Mouse (Mus musculus) lung, embryonic 16.5 days (tissue): ENCODE results near the gene Cmtm6. TPM values are rescaled to one million over a fixed set of nuclear protein-coding genes. Genes with fewer than 3 reads are reported as not detected.
A peak's percentile ranks its signal among the peaks of the same experiment; 100 is the strongest.

ENCODE experiments used
- ATAC-seq: fragments of 200-750 bp; cut with Nextera tagmentation; 2 replicates; pipeline ENCODE4 v1.8.0; 2017; ENCODE audit warnings: low read depth, mild to moderate bottlenecking, moderate library complexity
- H3K27ac ChIP-seq: fragments of 300-500 bp; sonication (generic); 2 replicates; pipeline ENCODE4 v1.5.1; 2014; ENCODE audit warnings: mild to moderate bottlenecking, control low read depth, low read length
- H3K27me3 ChIP-seq: fragments of 300-500 bp; sonication (generic); 2 replicates; pipeline ENCODE4 v1.6.1; 2014; ENCODE audit warnings: low read depth, low read length, mixed read lengths; ENCODE audit not compliant: control insufficient read depth, insufficient read depth
- H3K36me3 ChIP-seq: fragments of 300-500 bp; sonication (generic); 2 replicates; pipeline ENCODE4 v1.6.1; 2014; ENCODE audit warnings: low read length; ENCODE audit not compliant: control insufficient read depth, insufficient read depth
- H3K4me1 ChIP-seq: fragments of 300-500 bp; sonication (generic); replicated peaks from 2 replicates; pipeline ENCODE4 v1.6.1; 2014; ENCODE audit warnings: low read length, mixed read lengths; ENCODE audit not compliant: control insufficient read depth, insufficient read depth
- H3K4me2 ChIP-seq: fragments of 300-500 bp; sonication (generic); 2 replicates; pipeline ENCODE4 v1.6.1; 2014; ENCODE audit warnings: low read depth, low read length, control low read depth
- H3K4me3 ChIP-seq: fragments of 300-500 bp; sonication (generic); 2 replicates; pipeline ENCODE4 v1.5.1; 2014; ENCODE audit warnings: mild to moderate bottlenecking, low read length, control low read depth
- H3K9ac ChIP-seq: fragments of 300-500 bp; sonication (generic); 2 replicates; pipeline ENCODE4 v1.6.1; 2014; ENCODE audit warnings: low read length, control low read depth
- H3K9me3 ChIP-seq: fragments of 300-500 bp; sonication (generic); 2 replicates; pipeline ENCODE4 v1.6.1; 2016; ENCODE audit warnings: low read length; ENCODE audit not compliant: control insufficient read depth
- WGBS: fragments of 180-500 bp; shearing (Covaris S2); extraction: QIAGEN DNeasy Blood & Tissue Kit; methylation state at CpG from one replicate; pipeline ENCODE4 v1.1.7; 2014; 5-methylcytosine and 5-hydroxymethylcytosine counted together
- polyA plus RNA-seq: library from polyadenylated mRNA; unstranded; fragments of >200 nt; fragmentation: Nextera tagmentation; extraction: Ambion mirVana; gene quantifications from 2 replicates; pipeline ENCODE4 v1.2.1, GENCODE M21; 2015

Cmtm6 gene
- polyA plus RNA-seq, 1 experiment from 2014 or later: 67.0 TPM

DNA sequence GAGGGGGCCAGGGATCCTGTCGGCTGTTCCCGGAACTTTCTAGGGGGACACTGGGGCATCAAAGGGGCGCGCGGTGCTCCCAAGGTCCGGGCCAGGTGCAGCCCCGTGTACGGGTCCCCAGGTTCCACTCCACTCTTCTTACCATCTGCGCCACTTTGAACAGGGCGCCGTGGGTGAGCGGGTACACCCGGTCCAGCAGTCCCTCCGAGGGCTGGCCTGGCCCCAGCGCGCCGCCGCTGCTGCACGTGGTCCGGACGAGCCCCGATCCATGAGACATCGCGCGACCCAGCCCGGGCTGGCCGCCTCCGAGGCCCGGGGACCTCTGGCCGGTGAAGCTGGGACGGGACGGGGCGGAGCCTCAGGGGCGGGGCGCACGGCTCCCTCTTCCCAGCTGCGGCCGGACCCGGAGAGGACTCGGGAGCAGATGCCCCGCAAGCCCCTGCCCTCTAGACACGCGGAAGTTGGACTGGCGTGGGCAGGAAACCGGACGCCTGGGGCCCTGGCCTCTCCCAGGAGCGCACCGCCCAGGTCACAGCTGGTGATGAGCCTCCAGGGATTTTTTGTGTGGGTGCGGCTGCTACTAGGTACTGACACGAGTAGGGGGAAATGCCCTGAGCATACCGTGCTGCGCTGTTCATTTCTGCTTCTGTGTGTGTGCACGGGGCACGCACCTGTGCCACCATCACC lies 50.8 kb downstream of the Cmtm6 start, which contains the start of gene Cmtm7:
TSS of gene Cmtm7 (minus strand) at position 331 of the 687 bp plus-strand sequence.
- Histone ChIP-seq H3K4me2 (peak within 1 kb of the TSS; percentile 87), H3K9ac (peak within 1 kb of the TSS; percentile 80), H3K27me3 (no peaks in the 10 kb centered on the region), H3K9me3 (no peaks in the 10 kb centered on the region), H3K36me3 (no peaks in the 10 kb centered on the region), H3K4me3 (peak within 1 kb of the TSS; percentile 58), H3K27ac (peak within 1 kb of the TSS; percentile 75), H3K4me1 (peaks cover 21% of the 10 kb centered on the region)
- peak; percentile 92 for ATAC-seq
- WGBS: 1% methylated on average over 54 of the region's 54 CpGs

DNA sequence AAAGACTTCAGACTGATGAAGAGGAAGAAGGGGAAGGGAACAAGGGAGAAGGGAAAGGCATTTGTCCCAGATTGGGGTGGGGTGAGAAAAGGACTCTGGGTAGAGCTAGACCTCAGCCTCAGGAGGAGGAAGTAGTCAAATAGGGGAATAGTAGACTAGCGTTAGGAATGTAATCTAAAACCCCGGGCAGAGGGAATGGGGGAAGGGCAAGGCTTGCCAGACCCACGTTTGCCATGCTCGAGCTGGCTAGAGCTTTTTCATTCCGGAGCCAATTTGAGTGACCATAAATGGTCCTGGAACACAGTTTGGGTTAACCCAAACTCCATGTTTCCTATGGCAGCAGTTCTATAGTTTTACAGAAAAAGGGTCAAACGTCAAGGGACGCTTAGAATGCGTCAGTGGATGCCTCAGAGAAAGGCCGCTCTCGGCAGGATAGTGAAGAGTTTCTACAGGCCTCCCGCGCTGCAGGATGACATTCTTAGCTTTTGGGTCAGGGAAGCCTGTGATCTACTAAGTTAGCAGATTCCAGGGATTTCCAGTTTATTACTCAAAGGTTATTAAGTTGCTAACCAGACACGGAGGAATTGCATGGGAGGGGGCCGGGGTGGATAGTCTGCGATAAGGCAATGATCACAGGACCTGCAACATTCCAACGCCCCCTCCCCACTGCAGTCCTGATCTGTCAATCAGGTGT lies 54.7 kb downstream of the Cmtm6 start:
- no peak overlapping the region for H3K4me2 ChIP-seq
- whole genome bisulfite sequencing: 13% methylated on average over 16 of the region's 16 CpGs

DNA sequence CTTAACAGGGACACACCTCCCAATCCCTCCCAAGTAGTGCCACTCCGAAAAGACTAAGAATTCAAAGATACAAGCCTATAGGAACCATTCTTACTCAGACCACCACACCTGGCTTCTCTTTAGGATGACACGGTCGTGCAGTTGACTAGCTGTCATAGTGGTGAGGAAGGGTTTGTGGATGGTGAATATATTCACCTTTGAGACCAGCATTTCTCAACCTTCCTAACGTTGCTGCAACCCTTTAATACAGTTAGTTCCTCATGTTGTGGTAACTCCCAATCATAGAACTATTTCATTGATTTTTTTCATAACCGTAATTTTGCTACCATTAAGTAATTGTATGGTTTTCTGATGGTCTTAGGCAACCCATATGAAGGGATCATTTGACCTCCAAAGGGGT lies 56.2 kb downstream of the Cmtm6 start:
- Histone ChIP-seq H3K4me1 (0 out of 2 replicates have a peak, but pooled peaks cover 8% of the 10 kb centered on the region), H3K9ac (no peak overlapping the region), H3K4me2 (no peak overlapping the region), H3K4me3 (no peak overlapping the region), H3K27me3 (no peaks in the 10 kb centered on the region), H3K27ac (no peak overlapping the region), H3K9me3 (no peaks in the 10 kb centered on the region), H3K36me3 (no peaks in the 10 kb centered on the region)
- 93% methylated on average over 5 of the region's 5 CpGs for WGBS
- ATAC-seq: no peak

More for the DNA sequence above, 54.7 kb downstream of the Cmtm6 start:
- Histone ChIP-seq H3K36me3 (no peaks in the 10 kb centered on the region), H3K4me3 (no peak overlapping the region), H3K27ac (no peak overlapping the region), H3K27me3 (no peaks in the 10 kb centered on the region), H3K9me3 (no peaks in the 10 kb centered on the region), H3K9ac (no peak overlapping the region), H3K4me1 (peaks cover 12% of the 10 kb centered on the region)
- ATAC-seq: no peak

DNA sequence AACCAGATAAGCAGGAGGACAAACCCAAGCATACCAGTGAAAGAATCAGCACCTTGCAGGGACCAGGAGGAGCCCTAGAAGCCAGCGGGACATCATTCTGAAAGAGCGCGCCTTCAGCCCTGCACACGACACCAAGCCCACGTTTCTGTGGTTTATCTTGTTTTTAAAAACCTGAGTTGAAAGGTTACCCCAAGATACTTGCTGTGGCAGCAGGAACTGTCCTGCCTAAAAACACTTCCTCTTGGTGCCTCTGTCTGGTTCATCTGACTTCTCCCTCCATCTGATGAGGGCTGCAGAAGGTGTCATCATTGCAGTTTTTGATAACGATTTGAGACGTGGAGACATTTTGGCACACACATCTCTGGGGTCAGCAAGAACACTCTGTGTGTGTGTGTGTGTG lies 56.8 kb downstream of the Cmtm6 start:
- Histone ChIP-seq H3K36me3 (no peaks in the 10 kb centered on the region), H3K4me3 (no peak overlapping the region), H3K4me2 (no peak overlapping the region), H3K4me1 (0 out of 2 replicates have a peak, but pooled peaks cover 6% of the 10 kb centered on the region), H3K9me3 (no peaks in the 10 kb centered on the region), H3K9ac (no peak overlapping the region), H3K27ac (no peak overlapping the region), H3K27me3 (no peaks in the 10 kb centered on the region)
- no peak for ATAC-seq
- 87% methylated on average over 7 of the region's 7 CpGs for WGBS

DNA sequence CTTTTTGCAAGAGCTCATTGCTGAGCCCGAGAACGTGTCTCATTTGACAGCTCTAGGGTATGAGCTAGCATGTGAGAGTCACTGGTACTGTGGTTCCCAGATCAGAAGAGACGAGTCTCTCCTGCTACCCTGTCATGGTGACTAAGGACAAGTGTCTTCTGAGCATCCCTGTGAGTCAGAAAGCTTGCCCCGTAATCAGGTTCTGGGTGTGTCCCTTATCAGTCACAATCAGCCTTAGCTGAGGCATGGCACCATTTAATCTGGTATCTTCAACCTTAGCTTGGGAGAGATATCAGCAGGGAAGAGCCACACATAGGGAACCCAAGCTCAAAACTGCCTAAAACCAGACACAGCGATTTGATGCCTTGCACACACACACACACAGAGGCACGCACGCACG lies 57.8 kb downstream of the Cmtm6 start:
- no peak overlapping the region for H3K9ac ChIP-seq
- no peaks in the 10 kb centered on the region for H3K27me3 ChIP-seq
- H3K9me3 ChIP-seq: no peaks in the 10 kb centered on the region
- H3K4me3 ChIP-seq: no peak overlapping the region
- no peak overlapping the region for H3K4me2 ChIP-seq
- 0 out of 2 replicates have a peak, but pooled peaks cover 6% of the 10 kb centered on the region for H3K4me1 ChIP-seq
- H3K27ac ChIP-seq: no peak overlapping the region
- no peak for ATAC-seq
- no peaks in the 10 kb centered on the region for H3K36me3 ChIP-seq
- 82% methylated on average over 8 of the region's 8 CpGs for WGBS

DNA sequence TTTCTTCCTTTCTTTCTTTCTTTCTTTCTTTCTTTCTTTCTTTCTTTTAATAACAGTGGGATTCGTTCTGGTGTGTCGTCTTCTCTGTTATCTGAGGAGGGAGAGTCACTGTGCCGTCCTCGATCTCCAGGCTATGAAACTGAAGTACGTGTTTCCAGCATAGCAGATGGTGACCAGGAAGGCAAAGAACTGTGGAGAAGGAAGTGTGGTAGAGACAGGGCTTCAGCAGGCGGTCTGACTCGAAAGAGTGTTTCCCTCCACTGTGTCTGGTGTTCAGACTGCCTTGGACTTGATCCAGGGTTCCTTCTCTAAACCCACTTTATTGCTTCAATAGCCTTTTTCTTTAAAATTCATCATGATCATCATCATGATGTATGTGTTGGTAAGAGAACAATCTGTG lies 58.6 kb downstream of the Cmtm6 start:
- no peak overlapping the region for H3K27ac ChIP-seq
- no peak for ATAC-seq
- 62% methylated on average over 7 of the region's 7 CpGs for WGBS

DNA sequence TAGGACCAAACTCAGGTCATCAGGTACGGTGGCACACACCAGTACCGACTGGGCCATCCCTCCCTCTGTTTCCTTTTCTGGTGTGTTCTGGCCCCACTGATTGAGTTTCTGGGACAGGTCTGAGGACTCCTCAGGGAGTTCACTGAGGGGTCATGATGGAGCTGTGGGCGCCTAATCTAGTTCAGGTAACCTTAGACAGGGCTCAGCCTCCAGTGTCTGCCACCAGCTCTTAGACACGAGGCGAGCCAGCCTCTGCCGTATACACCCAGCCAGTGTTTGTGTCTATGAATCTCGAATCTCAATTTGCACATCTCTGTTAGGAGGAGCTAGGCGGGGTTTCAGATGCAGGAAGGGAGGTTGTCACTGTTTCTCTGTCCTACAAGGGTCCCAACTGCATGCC lies 59.1 kb downstream of the Cmtm6 start:
- Histone ChIP-seq H3K36me3 (no peaks in the 10 kb centered on the region; the same call in 1 of the 2 replicates), H3K9me3 (no peaks in the 10 kb centered on the region), H3K4me2 (no peak overlapping the region), H3K27me3 (no peaks in the 10 kb centered on the region), H3K4me1 (0 out of 2 replicates have a peak, but pooled peaks cover 6% of the 10 kb centered on the region), H3K9ac (no peak overlapping the region), H3K4me3 (no peak overlapping the region), H3K27ac (no peak overlapping the region)
- WGBS: 75% methylated on average over 8 of the region's 8 CpGs
- no peak for ATAC-seq

More for the DNA sequence above, 58.6 kb downstream of the Cmtm6 start:
- no peaks in the 10 kb centered on the region for H3K9me3 ChIP-seq
- no peak overlapping the region for H3K9ac ChIP-seq
- H3K4me2 ChIP-seq: no peak overlapping the region
- no peaks in the 10 kb centered on the region; the same call in 1 of the 2 replicates for H3K36me3 ChIP-seq
- H3K4me1 ChIP-seq: 0 out of 2 replicates have a peak, but pooled peaks cover 6% of the 10 kb centered on the region
- no peak overlapping the region for H3K4me3 ChIP-seq
- H3K27me3 ChIP-seq: no peaks in the 10 kb centered on the region

DNA sequence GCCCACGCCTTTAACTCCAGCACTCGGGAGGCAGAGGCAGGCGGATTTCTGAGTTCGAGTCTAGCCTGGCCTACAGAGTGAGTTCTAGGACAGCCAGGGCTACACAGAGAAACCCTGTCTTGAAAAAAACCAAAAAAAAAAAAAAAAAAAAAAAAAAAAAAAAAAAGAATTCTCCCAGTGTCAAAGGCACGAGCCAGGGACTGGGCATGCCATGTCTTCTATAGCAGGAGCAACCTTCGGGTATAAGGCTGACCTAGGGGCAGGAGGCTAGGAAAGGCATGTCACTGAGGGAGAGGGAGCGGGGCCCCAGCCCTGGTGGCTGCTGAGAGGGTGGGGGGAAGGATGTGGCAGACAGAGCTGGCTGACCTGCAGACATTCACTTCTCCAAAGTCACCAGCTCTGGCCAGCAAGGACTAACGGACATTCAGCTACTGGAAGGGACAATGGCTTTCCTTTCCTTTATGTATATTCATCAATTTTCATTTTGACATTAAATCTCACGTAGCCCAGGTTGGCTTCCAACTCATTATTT lies 62.9 kb downstream of the Cmtm6 start:
- Histone ChIP-seq H3K4me3 (no peak overlapping the region), H3K9me3 (no peaks in the 10 kb centered on the region), H3K4me2 (no peak overlapping the region), H3K27ac (no peak overlapping the region), H3K27me3 (no peaks in the 10 kb centered on the region), H3K9ac (no peak overlapping the region), H3K36me3 (no peaks in the 10 kb centered on the region; the same call in 1 of the 2 replicates), H3K4me1 (0 out of 2 replicates have a peak, but pooled peaks cover 3% of the 10 kb centered on the region)
- no peak for ATAC-seq
- 87% methylated on average over 9 of the region's 9 CpGs for WGBS

DNA sequence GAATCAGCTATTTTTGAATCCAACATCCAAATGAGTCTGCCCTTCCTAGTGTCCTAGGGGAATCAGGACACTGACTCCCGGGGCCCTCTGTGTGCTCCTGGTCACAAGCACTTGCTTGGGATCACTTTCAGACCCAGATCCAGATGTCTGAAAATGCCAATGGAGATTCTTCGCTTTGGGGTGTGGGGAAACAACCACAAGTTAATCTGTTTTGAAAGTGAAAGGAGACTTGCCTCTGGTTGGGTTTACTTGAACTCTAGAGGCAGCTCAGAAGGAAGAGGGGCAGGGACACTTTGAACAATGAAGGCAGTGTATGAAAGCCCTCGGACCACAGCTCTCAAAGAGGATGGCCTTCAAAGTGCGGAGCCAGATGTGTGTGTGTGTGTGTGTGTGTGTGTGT lies 63.6 kb downstream of the Cmtm6 start:
- WGBS: 68% methylated on average over 4 of the region's 4 CpGs

More for the DNA sequence above, 63.6 kb downstream of the Cmtm6 start:
- Histone ChIP-seq H3K36me3 (no peaks in the 10 kb centered on the region; the same call in 1 of the 2 replicates), H3K4me2 (no peak overlapping the region), H3K27ac (no peak overlapping the region), H3K27me3 (no peaks in the 10 kb centered on the region), H3K4me1 (0 out of 2 replicates have a peak, but pooled peaks cover 3% of the 10 kb centered on the region), H3K4me3 (no peak overlapping the region), H3K9me3 (no peaks in the 10 kb centered on the region), H3K9ac (no peak overlapping the region)
- no peak for ATAC-seq
